Mouse (Mus musculus) heart, adult 2 months (tissue): ENCODE results near the gene S100a9. TPM values are rescaled to one million over a fixed set of nuclear protein-coding genes. Genes with fewer than 3 reads are reported as not detected.

Source experiments
- DNase-seq, 2 experiments: peaks; one replicate each; pipeline ENCODE4 v3.0.0; 2021
- H3K27ac ChIP-seq: fragments of 200-600 bp; 2 replicates; pipeline ENCODE4 v1.8.1; 2022
- H3K27me3 ChIP-seq: fragments of 200-500 bp; 2 replicates; pipeline ENCODE4 v1.6.1; 2012; ENCODE audit warnings: mild to moderate bottlenecking, low read length, inconsistent platforms, mixed read lengths; ENCODE audit not compliant: control insufficient read depth, insufficient read depth
- H3K36me3 ChIP-seq: fragments of 200-500 bp; 2 replicates; pipeline ENCODE4 v1.6.1; 2012; ENCODE audit warnings: low read length, inconsistent platforms; ENCODE audit not compliant: control insufficient read depth, insufficient read depth
- H3K4me1 ChIP-seq: fragments of 200-500 bp; 2 replicates; pipeline ENCODE4 v1.6.1; 2011; ENCODE audit warnings: low read length; ENCODE audit not compliant: control insufficient read depth, insufficient read depth
- H3K4me3 ChIP-seq: fragments of 200-600 bp; 2 replicates; pipeline ENCODE4 v1.8.1; 2022
- H3K79me2 ChIP-seq: fragments of 200-500 bp; replicated peaks from 2 replicates; pipeline ENCODE4 v1.6.1; 2012; ENCODE audit warnings: mild to moderate bottlenecking, inconsistent platforms, low read length, moderate library complexity, mixed read lengths; ENCODE audit not compliant: control insufficient read depth, insufficient read depth
- H3K9ac ChIP-seq: fragments of 200-500 bp; 2 replicates; pipeline ENCODE4 v1.6.1; 2012; ENCODE audit warnings: low read depth, mild to moderate bottlenecking, control low read depth, inconsistent platforms, low read length, mixed read lengths
- CTCF ChIP-seq: fragments of 200-600 bp; IDR thresholded peaks from 2 replicates; pipeline ENCODE4 v1.8.1; 2022; ENCODE audit warnings: antibody characterized with exemption, mild to moderate bottlenecking, moderate library complexity
- EP300 ChIP-seq: fragments of 200-500 bp; IDR thresholded peaks from 2 replicates; pipeline ENCODE4 v1.6.1; 2011; ENCODE audit warnings: low read depth, low read length, control low read depth; ENCODE audit not compliant: insufficient read depth
- POLR2A ChIP-seq: fragments of 200-500 bp; IDR thresholded peaks from 2 replicates; pipeline ENCODE4 v1.6.1; 2011; ENCODE audit warnings: mild to moderate bottlenecking, low read depth, low read length, control low read depth; ENCODE audit not compliant: insufficient read depth
- WGBS: fragments of 180-500 bp; shearing (Covaris S2); methylation state at CpG from one replicate; pipeline ENCODE4 v1.1.7; 2018; 5-methylcytosine and 5-hydroxymethylcytosine counted together
- intact Hi-C: fragments of 180-260 bp; cut with DNase I; formaldehyde crosslinking; loops from one replicate; pipeline ENCODE4 v1.15.1; 2025
- polyA plus RNA-seq: library from polyadenylated mRNA; depleted of rRNA; stranded (reverse); fragments of >200 nt; gene quantifications from 2 replicates; pipeline ENCODE4 v1.2.3, GENCODE M21; 2012; rRNA removed
- total RNA-seq, 2 experiments: library from RNA; stranded (reverse); gene quantifications; 2 replicates each; pipeline ENCODE4 v1.2.3; 2021

S100a9 gene
- total and polyA plus RNA-seq, 3 experiments: 1.5 to 9.2 (median 6.2) TPM

DNA sequence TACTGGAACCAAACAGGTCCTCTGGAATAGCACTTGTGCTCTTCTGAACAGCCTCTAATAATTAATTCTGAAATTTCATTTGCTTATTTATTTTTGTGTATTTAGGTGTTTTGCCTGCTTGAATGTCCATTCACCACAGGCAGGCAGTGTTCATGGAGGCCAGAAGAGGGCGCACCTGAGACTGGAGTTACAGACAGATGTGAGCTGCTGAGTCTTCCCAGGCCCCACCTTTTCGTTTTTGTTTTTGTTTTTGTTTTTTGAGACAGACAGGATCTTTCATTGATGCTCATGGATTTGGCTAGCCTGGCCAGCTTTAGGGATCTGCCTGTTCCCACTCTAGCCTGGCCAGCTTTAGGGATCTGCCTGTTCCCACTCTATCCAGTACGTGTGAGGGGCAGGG lies 51.3 kb downstream of the S100a9 start:
- H3K27me3 ChIP-seq: no peaks in the 10 kb centered on the region
- no peak overlapping the region for H3K9ac ChIP-seq
- H3K79me2 ChIP-seq: no peaks in the 10 kb centered on the region
- WGBS: 49% methylated on average over 3 of the region's 3 CpGs
- H3K4me3 ChIP-seq: no peak overlapping the region
- H3K27ac ChIP-seq: no peak overlapping the region
- H3K36me3 ChIP-seq: no peaks in the 10 kb centered on the region
- intact Hi-C loops: no loop called here
- DNase-seq: peak; percentile 29 to 64
- no peaks in the 10 kb centered on the region for H3K4me1 ChIP-seq
- TF ChIP-seq POLR2A (no peak), EP300 (no peak), CTCF (peak; percentile 76)

Other genes starting within 250 kb of the S100a9 start
- gene Npr1, start 229.9 kb downstream of the S100a9 start, total RNA-seq: 10 to 100 TPM; 16.1 to 16.3 TPM
- 35.0 and 47.5 TPM in 2 replicates for gene Npr1, start 229.9 kb downstream of the S100a9 start, polyA plus RNA-seq
- 10 to 100 TPM; 30.6 to 32.2 TPM for gene Ilf2, start 219.6 kb downstream of the S100a9 start, total RNA-seq
- gene Ilf2, start 219.6 kb downstream of the S100a9 start, polyA plus RNA-seq: 13.9 and 24.9 TPM in 2 replicates
- 10 to 100 TPM; 60.0 to 71.3 TPM for gene Snapin, start 204.7 kb downstream of the S100a9 start, total RNA-seq
- gene Snapin, start 204.7 kb downstream of the S100a9 start, polyA plus RNA-seq: 50.7 and 89.1 TPM in 2 replicates
- 10 to 100 TPM; 90.0 to 93.0 TPM for gene Chtop, start 186.2 kb downstream of the S100a9 start, total RNA-seq
- gene Chtop, start 186.2 kb downstream of the S100a9 start, polyA plus RNA-seq: 30.4 and 51.4 TPM in 2 replicates
- gene S100a1, start 181.3 kb downstream of the S100a9 start, total RNA-seq: 1,000 to 10,000 TPM in 1 of 2 experiments, 100 to 1,000 TPM in 1; 871 to 1,070 TPM
- gene S100a1, start 181.3 kb downstream of the S100a9 start, polyA plus RNA-seq: 1,425 and 1,426 TPM in 2 replicates
- 10 to 100 TPM; 28.3 to 29.6 TPM for gene S100a13, start 181.3 kb downstream of the S100a9 start, total RNA-seq
- gene S100a13, start 181.3 kb downstream of the S100a9 start, polyA plus RNA-seq: 56.7 and 78.0 TPM in 2 replicates
- under 1 TPM; 0.23 to 0.50 TPM for gene S100a14, start 168.9 kb downstream of the S100a9 start, total RNA-seq
- gene S100a14, start 168.9 kb downstream of the S100a9 start, polyA plus RNA-seq: 0.57 TPM in 1 of 2 replicates, not detected in the other
- gene S100a16, start 158.5 kb downstream of the S100a9 start, total RNA-seq: 10 to 100 TPM; 65.5 to 69.6 TPM
- gene S100a16, start 158.5 kb downstream of the S100a9 start, polyA plus RNA-seq: 75.2 and 98.3 TPM in 2 replicates
- gene S100a3, start 135.1 kb downstream of the S100a9 start, total RNA-seq: not detected
- gene S100a3, start 135.1 kb downstream of the S100a9 start, polyA plus RNA-seq: 0.32 and 0.37 TPM in 2 replicates
- not detected for gene S100a2, start 105.5 kb downstream of the S100a9 start, total RNA-seq
- gene S100a2, start 105.5 kb downstream of the S100a9 start, polyA plus RNA-seq: not detected in 2 replicates
- not detected for gene Gm42674, start 93.8 kb downstream of the S100a9 start, total RNA-seq
- gene Gm42674, start 93.8 kb downstream of the S100a9 start, polyA plus RNA-seq: not detected in 2 replicates
- 10 to 100 TPM in 1 of 2 experiments, 1 to 10 TPM in 1; 9.9 to 11.4 TPM for gene S100a4, start 92.0 kb downstream of the S100a9 start, total RNA-seq
- gene S100a4, start 92.0 kb downstream of the S100a9 start, polyA plus RNA-seq: 20.4 and 26.3 TPM in 2 replicates
- not detected for gene S100a5, start 87.2 kb downstream of the S100a9 start, total RNA-seq
- not detected in 2 replicates for gene S100a5, start 87.2 kb downstream of the S100a9 start, polyA plus RNA-seq
- gene S100a6, start 82.8 kb downstream of the S100a9 start, total RNA-seq: 10 to 100 TPM; 65.8 to 79.9 TPM
- 141 and 158 TPM in 2 replicates for gene S100a6, start 82.8 kb downstream of the S100a9 start, polyA plus RNA-seq
- under 1 TPM; 0.18 to 0.57 TPM for gene S100a7a, start 41.7 kb downstream of the S100a9 start, total RNA-seq
- gene S100a7a, start 41.7 kb downstream of the S100a9 start, polyA plus RNA-seq: 0.29 and 1.0 TPM in 2 replicates
- 1 to 10 TPM in 1 of 2 experiments, not detected in 1; 7.7 TPM for gene S100a8, start 26.7 kb downstream of the S100a9 start, total RNA-seq
- gene S100a8, start 26.7 kb downstream of the S100a9 start, polyA plus RNA-seq: 4.6 and 6.6 TPM in 2 replicates
- gene Pglyrp4, start 31.2 kb upstream of the S100a9 start, total RNA-seq: not detected
- gene Pglyrp4, start 31.2 kb upstream of the S100a9 start, polyA plus RNA-seq: not detected in 2 replicates
- gene Gm5849, start 82.2 kb upstream of the S100a9 start, total RNA-seq: not detected
- gene Gm5849, start 82.2 kb upstream of the S100a9 start, polyA plus RNA-seq: not detected in 2 replicates